Mouse (Mus musculus) spleen, adult 2 months (tissue): ENCODE results near the gene Sdhd. TPM values are rescaled to one million over a fixed set of nuclear protein-coding genes. Genes with fewer than 3 reads are reported as not detected.

Experiments
- DNase-seq, 2 experiments: peaks; one replicate each; pipeline versions ENCODE4 v3.0.0 to v3.0.0-alpha.2; 2012 to 2021; ENCODE audit warnings: low spot score in 2 of 2, low read depth in 1 of 2
- H3K27ac ChIP-seq: fragments of 200-500 bp; 2 replicates; pipeline ENCODE4 v1.5.1; 2012; ENCODE audit warnings: low read length, inconsistent platforms; ENCODE audit not compliant: insufficient read depth
- H3K27me3 ChIP-seq: fragments of 200-500 bp; 2 replicates; pipeline ENCODE4 v1.6.1; 2012; ENCODE audit warnings: mild to moderate bottlenecking, moderate library complexity, low read length, inconsistent platforms; ENCODE audit not compliant: control insufficient read depth, insufficient read depth
- H3K36me3 ChIP-seq: fragments of 200-500 bp; 2 replicates; pipeline ENCODE4 v1.6.1; 2012; ENCODE audit warnings: mild to moderate bottlenecking, low read length, inconsistent platforms; ENCODE audit not compliant: control insufficient read depth, insufficient read depth
- H3K4me1 ChIP-seq: fragments of 200-500 bp; 2 replicates; pipeline ENCODE4 v1.6.1; 2011; ENCODE audit warnings: inconsistent platforms; ENCODE audit not compliant: control insufficient read depth, insufficient read depth, insufficient read length
- H3K4me3 ChIP-seq: fragments of 200-500 bp; 2 replicates; pipeline ENCODE4 v1.5.1; 2011; ENCODE audit warnings: mild to moderate bottlenecking, inconsistent platforms; ENCODE audit not compliant: insufficient read depth, insufficient read length; ENCODE audit errors: extremely low read depth
- CTCF ChIP-seq: fragments of 200-500 bp; IDR thresholded peaks from 2 replicates; pipeline ENCODE4 v1.5.1; 2011; ENCODE audit warnings: mild to moderate bottlenecking, inconsistent platforms; ENCODE audit not compliant: insufficient read depth, insufficient read length, insufficient replicate concordance; ENCODE audit errors: extremely low read depth
- POLR2A ChIP-seq: fragments of 200-500 bp; IDR thresholded peaks from 2 replicates; pipeline ENCODE4 v1.6.1; 2011; ENCODE audit warnings: low read depth, low read length, inconsistent platforms
- WGBS: fragments of 180-500 bp; shearing (Covaris S2); methylation state at CpG from one replicate; pipeline ENCODE4 v1.1.7; 2018; 5-methylcytosine and 5-hydroxymethylcytosine counted together
- polyA plus RNA-seq: library from polyadenylated mRNA; depleted of rRNA; stranded (reverse); fragments of >200 nt; gene quantifications from 2 replicates; pipeline ENCODE4 v1.2.3, GENCODE M21; 2012

Sdhd gene
- polyA plus RNA-seq, 1 experiment = 70.6 TPM

DNA sequence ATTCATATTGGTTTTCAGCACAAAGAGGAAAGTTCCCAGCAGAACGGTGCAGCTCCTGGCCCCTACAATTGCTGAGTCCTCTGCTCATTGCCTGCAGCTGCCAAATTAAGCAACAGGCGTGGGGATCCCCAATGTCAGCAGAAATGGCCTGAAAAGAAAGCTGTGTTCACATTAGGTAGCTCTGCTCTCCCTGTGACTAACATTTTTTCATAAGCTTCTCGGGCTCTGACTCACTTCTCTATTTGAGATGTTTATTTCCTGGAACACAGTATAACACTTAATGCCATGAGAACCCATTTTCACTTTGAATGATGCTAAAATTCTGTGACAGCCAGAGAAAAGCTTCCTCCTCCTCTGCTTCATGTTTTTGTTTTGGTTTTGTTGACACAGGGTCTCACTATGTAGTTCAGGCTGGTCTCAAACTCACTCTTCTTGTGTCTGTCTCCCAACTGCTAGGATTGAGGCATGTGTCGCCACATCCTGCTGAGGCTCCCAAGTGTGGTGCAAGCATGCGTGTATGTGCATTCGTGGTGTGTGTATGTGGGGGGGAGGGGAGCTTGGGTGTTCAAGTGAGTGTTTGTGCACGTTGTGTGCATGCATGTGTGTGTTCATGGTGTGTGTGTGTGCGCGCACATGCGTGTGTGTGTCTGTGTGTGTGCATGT, 12.6 kb downstream of the Sdhd start:
- H3K27ac ChIP-seq = no peak overlapping the region

GRCm38 (mm10) chr9:50586955-50587354, 16.7 kb downstream of the Sdhd start:
- DNase-seq = no peak

More for the DNA sequence above, 12.6 kb downstream of the Sdhd start:
- TF ChIP-seq POLR2A (no peak), CTCF (no peak)
- WGBS = 49% methylated on average over 10 of the region's 10 CpGs
- DNase-seq = no peak
- Histone ChIP-seq H3K27me3 (no peaks in the 10 kb centered on the region), H3K4me1 (0 out of 2 replicates have a peak, but pooled peaks cover 2% of the 10 kb centered on the region), H3K36me3 (peaks cover 6% of the 10 kb centered on the region; the same call in 1 of the 2 replicates), H3K4me3 (no peak overlapping the region)

GRCm38 (mm10) chr9:50585145-50585818, 18.3 kb downstream of the Sdhd start:
- no peak for DNase-seq
- H3K36me3 ChIP-seq = no peaks in the 10 kb centered on the region
- H3K4me3 ChIP-seq = no peak overlapping the region
- H3K27me3 ChIP-seq = no peaks in the 10 kb centered on the region
- no peak overlapping the region for H3K27ac ChIP-seq
- TF ChIP-seq POLR2A = no peak
- WGBS = 89% methylated on average over 6 of the region's 6 CpGs
- 0 out of 2 replicates have a peak, but pooled peaks cover 2% of the 10 kb centered on the region for H3K4me1 ChIP-seq

More at GRCm38 (mm10) chr9:50586955-50587354, 16.7 kb downstream of the Sdhd start:
- 86% methylated on average over 4 of the region's 4 CpGs for WGBS
- TF ChIP-seq POLR2A (no peak), CTCF (no peak)
- H3K27ac ChIP-seq = no peak overlapping the region
- no peaks in the 10 kb centered on the region for H3K27me3 ChIP-seq
- 0 out of 2 replicates have a peak, but pooled peaks cover 2% of the 10 kb centered on the region for H3K4me1 ChIP-seq
- no peak overlapping the region for H3K4me3 ChIP-seq
- H3K36me3 ChIP-seq = no peaks in the 10 kb centered on the region

GRCm38 (mm10) chr9:50580370-50580769, 23.2 kb downstream of the Sdhd start:
- 85% methylated on average over 4 of the region's 4 CpGs for WGBS
- no peak for TF ChIP-seq POLR2A
- no peak for TF ChIP-seq CTCF
- DNase-seq = no peak
- no peaks in the 10 kb centered on the region for H3K36me3 ChIP-seq
- H3K4me1 ChIP-seq = no peaks in the 10 kb centered on the region
- H3K4me3 ChIP-seq = no peak overlapping the region
- H3K27ac ChIP-seq = no peak overlapping the region
- H3K27me3 ChIP-seq = no peaks in the 10 kb centered on the region

DNA sequence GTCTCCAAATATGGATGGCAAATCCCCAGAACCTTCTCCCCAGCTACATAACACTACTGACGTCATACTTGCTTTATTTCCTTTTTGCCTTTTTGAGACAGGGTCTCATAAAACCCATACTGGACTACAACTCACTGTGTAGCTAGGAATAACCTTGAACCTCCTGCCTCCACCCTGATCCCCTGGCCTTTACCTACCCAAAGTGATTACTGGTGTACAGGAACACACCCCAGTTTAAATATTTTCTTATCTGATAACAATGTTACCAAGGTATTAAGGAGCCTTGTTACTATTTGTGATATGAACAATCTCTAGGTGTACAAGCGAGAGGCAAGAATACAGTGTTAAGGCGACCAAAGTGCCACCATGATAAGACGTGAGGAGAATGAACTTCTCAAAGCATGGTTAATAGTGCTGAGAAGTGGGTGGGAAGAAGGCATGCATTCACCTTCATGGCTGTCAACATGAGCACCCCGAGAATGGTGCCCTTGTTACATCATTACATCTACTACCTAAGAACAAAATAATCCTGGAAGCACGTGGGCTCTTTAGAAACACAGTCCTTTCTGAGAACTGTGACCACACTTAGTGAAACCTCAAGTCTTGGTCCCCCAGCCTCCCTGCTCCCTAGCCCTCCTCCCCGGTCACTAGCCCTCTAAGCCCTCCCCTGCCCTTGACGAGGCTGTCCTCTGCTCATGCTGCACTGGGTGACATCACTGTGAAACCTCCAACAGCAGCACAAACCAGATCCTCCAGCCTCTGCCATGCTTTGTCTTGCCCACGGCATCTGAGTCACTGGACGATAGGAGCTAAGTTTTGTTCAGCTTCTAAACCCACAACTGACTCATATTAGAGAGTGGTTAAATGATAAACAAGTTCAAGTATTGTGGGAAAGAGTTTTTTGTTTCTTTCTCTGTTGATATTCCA, 33.8 kb downstream of the Sdhd start:
- H3K27me3 ChIP-seq = no peaks in the 10 kb centered on the region
- no peak overlapping the region for H3K27ac ChIP-seq
- no peak overlapping the region for H3K4me3 ChIP-seq
- TF ChIP-seq POLR2A = no peak
- no peak for TF ChIP-seq CTCF
- no peaks in the 10 kb centered on the region for H3K4me1 ChIP-seq
- DNase-seq = no peak
- WGBS = 86% methylated on average over 10 of the region's 10 CpGs
- H3K36me3 ChIP-seq = no peaks in the 10 kb centered on the region

- Histone ChIP-seq H3K36me3 (no peaks in the 10 kb centered on the region), H3K27ac (no peak overlapping the region), H3K27me3 (no peaks in the 10 kb centered on the region), H3K4me1 (no peaks in the 10 kb centered on the region), H3K4me3 (no peak overlapping the region)
- 94% methylated on average over 2 of the region's 2 CpGs for WGBS
- no peak for TF ChIP-seq CTCF
- TF ChIP-seq POLR2A = no peak
- no peak for DNase-seq
Observed at GRCm38 (mm10) chr9:50567881-50568280, 35.7 kb downstream of the Sdhd start.
